Mouse (Mus musculus) spleen, postnatal 36 days (tissue): Measurements from ENCODE around the gene Sppl2b.
A peak's percentile ranks its signal among the peaks of the same experiment; 100 is the strongest.

Source experiments
- DNase-seq, 2 experiments: peaks; one replicate each; pipeline ENCODE4 v3.0.0; 2022; ENCODE audit warnings: low spot score in 2 of 2, mixed read lengths in 1 of 2

Sppl2b gene

DNA sequence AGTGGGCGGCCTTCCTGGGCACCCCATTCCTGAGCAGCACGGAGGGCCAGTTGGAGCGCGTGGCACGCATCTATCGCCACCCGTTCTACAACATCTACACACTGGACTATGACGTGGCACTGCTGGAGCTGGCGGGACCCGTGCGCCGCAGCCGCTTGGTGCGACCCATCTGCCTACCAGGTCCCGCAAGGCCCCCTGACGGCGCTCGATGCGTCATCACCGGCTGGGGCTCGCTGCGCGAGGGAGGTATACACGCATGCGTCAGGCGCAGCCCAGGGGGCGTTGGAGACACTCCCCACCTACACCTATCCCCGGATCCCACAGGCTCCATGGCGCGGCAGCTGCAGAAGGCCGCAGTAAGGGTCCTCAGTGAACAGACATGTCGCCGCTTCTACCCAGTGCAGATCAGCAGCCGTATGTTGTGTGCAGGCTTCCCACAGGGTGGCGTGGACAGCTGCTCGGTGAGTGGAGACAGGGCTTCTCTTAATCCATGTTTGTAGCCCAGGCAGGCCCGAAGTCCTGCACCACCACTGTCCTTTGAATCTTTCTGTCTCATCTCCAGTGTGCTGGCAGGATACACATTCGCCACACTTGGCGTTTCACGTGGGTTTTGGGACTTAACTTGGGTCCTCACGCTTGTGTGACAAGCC is 42.9 kb downstream of the Sppl2b start:
- DNase-seq = no peak

DNA sequence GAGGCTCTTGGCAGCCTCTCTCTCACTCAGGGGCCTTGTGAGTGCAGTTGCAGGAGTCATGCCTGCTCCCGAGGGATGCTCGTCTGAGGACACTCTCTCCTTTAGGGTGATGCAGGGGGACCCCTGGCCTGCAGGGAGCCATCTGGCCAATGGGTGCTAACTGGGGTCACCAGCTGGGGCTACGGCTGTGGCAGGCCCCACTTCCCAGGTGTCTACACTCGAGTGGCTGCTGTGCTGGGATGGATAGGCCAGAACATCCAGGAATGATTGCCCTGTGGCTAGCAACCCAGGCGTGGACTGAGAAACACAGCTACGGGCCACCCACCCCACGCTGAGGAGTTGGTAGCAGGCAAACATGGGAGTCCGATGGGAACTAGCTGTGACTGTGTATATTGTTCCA is 44.0 kb downstream of the Sppl2b start:
- no peak for DNase-seq

DNA sequence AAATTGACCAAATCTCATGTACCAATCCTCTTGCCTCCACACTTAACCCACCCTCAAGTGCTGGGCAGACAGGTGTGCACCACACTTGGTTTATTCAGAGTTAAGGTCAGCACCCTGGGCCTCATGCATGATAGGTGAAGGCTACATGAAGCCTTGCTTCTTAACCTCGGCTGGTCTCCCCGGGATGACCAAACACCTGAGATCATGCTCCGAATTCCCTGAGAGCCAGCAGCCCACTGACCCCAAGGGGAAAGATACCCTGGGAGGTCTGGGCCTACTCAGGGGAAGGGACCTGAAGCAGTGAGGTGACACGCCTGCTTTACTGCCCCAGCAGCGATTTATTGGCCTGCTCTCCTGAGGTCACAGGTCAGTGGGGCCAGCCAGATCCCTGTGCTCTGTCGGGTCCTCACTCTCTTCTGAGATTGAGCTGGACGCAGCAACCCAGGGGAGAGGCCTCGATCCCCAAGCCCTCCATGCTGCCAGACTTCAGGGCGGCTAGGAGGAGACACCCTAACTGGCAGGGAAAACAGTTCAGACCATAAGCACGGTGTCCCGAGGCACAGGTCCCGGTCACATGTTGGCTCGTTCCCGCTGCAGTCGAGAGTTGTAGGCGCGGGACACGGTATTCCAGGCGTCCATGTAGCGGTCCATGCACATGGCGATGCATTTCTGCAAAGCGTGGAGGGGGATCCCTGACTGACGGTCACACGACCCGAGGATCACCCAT is 44.7 kb downstream of the Sppl2b start:
- DNase-seq = no peak

DNA sequence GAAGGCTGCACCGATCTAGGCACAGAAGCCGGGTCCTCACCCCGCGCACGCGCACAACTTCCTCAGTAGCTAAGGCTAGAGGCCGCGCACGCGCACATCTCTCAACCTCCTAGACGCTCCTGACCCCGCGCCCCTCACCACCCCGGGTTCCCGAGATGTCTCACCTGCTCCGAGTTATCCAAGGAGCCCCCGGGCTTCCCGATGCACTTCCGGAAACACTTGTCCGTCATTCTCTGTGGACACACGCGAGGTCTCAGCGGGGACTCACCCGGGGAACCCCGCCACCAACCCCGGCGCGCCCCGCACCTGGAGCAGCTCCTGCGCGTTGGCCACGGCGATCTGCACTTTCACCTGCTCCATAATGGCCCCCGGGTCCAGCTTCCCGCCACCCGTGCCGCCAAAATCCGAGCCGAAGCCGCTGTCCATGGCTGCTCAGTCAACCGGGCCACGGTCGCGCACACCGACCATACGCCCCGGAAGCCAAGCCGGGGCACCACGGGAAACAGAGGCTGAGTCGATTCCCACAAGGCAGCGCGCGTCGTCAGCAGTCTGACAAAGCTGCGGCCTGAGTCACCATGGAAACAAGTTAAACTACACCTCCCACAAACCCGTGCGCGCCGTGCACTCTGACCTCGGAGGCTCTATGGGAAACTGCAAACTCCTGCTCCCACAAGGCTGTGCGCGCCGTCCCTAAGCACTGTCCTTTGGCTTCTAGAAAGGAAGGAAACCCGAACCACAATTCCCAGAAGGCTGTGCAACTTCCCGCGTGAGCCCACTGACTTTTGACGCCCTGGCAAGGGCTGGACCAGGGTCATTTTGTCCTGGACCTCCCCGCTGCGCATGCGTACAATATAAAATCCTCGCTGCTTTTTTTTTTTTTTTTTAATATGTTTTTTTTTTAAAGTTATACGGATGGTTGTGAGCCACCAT is 45.5 kb downstream of the Sppl2b start, which contains the start of gene Timm13:
TSS of gene Timm13 (minus strand) at position 652 of the 930 bp plus-strand sequence.
- peak; percentile 99 for DNase-seq

DNA sequence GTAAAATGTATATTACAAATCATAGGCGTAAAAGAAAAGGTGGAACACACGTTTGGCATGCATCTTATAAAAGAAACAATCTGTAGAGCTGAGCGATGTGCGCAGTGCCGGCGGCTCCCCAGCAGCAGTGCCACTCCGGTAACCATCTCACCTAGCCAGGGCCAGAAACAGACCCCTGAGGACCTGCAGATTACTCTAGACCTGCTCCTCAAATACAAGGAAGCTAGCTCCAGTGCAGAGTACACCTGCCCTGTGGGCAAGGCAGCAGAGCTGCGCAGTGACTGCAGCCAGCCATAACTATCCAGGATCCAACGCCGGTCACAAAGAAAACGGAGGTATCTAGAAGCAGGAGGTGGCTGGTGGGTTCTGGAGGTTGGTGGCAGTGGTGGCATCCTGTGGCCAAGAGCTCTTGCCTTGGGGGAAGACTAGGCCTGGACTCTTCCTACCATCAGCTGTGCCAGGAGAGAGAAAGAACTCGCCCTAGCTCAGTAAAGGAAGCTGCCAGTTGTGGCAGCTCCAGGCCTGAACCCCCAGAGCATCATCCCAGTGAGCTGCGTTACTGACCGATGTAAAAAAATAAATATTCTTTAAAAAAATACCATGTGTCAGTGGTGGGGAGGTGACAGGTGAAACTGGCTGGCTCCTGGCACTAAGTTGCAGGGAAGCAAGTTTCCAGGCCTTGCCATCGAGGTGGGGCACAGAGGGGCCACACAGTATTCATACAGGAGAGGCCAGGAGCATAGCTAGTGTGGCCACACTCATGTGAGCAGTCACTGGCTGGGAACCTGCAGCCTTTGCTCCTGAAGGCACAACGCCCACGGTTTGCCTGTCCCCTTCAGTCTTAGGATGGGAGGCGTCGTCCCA is 46.6 kb downstream of the Sppl2b start:
- no peak for DNase-seq

DNA sequence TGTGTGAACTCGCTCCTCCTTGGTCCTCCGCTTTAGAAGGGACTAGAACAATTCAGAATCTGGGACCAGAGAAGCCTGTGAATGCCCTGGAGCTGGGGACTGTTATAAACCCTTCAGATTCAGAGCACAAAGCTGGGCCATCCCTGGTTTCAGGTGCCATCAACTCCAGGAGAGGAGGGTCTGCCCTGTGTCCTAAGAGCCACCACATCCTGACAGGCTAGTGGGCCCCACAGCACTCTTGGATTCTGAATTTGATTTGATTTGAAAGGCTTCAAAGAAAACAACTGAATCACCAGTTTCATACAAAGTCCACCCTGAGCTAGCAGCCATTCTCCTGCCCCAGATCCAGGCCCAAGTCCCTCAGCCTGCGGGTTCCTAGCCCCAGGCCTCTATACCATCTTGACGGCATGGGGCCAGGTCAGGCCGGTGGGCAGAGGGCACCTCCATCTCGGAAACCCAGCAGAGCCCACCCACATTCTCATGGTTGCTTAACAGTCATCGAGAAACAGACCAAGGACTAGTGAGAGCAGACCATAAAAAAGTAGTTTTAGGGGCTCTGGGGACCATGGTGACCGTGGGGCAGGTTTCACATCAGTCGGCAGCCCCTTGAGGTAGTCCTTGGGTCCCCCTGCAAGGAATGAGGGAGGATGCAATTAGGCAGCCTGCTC is 47.3 kb downstream of the Sppl2b start:
- DNase-seq = no peak

DNA sequence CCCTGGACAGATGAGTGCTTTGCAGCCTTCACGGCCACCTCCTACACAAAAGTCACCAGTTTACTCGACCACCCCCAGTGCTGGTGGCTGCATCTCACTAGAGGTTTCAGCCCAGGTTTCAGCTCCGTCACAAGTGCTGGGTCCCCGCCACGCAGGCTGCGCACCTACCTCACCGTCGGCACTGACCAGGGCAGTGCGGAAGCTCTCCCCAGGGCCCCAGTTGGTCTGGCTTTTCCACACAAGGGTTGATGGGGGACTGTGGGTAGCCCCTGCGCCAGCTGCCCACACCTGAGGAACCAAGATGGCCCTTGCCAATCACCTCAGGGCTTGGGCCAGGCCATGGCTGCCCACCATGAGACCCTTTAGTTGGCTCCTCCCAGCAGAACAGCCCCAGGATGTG is 48.2 kb downstream of the Sppl2b start:
- no peak for DNase-seq

DNA sequence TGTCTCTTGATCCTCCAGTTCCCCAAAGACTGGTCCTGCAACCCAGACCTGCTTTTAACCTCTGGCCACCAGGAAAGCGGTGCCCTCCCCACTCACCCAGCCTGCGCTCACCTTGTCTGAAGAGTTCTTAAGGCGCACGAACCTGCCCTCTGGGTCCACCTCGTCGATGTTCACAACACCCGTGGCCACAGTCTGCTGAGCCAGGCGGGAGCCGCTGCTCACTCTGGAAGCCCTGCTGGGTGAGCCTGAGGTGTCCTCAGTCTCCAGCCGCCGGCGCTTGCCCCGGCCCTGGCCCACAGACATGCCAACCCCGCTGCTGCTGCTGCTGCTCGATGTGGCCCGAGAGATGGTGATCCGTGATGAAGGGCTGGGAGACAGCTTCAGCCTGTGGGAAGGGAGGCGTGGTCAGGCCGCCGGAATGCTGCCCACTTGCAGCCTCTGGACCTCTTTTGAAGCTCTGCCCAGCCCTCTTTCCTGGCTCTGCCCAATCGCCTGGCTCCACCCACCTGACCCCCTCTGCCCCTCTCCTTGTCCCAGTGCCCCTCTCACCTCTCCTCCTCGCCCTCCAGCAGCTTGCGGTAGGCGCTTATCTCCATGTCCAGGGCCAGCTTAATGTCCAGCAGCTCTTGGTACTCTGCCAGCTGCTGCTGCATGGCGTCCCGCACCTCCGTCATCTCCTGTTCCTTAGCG is 49.1 kb downstream of the Sppl2b start:
- DNase-seq = no peak

DNA sequence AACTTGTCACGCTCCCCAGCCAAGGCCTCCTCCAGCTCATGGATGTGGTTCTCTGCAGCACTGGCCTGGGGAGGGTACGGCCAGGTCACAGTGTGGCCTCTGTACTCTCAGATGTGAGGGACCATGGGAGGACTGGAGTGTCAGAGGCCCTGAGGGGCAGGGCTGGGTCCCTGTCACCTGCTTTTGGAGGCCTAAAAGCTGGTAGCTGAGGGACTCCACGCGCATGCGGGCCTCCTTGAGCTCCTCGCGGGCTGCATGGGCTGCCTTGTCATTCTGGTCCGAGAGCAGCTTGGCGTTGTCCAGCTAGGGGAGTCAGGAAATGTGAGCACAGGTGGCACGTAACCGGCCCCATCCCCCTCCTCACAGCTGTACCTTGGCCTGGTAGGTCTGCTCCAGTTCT is 49.6 kb downstream of the Sppl2b start:
- no peak for DNase-seq

DNA sequence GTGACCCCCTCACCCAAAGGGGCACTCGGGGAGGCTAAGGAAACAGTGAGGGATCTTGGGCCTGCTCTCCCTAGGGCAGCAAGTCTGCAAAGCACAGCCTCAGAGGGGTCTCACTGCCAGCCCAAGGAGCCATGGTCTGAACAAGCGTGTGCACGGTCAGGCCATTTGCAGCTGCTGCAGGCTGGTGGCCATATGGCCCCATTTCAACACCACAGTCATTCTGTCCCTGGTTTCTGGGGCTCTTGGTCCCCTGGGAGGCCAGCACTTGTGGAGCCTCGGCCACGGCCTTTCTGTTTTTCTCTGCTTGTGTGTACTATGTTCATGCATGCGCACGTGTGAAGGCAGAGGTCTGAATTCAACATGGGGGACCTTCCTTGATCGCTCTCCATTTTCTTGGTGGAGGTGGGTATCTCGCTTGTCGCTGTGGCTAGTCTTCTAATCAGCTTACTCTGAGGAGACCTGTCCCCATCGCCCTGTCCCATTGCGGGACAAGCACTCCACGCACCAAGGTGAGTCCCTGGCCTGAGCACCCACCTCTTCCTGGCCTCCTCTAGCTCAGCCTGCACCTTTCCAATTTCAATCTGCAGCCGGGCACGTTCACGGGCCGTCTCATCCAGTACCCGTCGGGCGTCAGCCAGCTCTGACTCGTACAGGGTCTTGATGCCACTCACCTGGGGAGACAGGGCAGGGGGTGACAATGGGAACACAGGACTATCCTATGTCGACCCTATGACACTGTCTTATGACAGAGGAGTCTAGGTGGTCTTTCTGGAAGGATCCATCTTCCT is 54.5 kb downstream of the Sppl2b start:
- DNase-seq = no peak

DNA sequence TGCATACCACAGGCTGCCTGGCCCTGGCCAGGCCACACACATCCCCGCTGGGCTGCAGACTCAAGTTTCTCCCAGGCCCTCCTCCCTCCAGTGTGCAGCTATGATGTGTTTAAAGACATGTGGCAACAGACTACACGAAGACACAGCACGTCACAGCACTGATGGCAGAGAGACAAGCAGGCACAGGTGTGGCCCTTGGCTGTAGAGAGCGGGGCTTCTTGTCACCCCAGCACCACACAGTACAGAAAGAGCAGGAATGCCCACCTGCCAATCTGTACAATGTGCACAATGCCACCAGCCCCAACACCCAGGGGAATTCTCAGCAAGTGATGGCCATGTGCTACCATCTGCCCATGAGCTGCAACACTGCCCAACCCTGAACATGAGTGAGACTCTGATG is 56.3 kb downstream of the Sppl2b start:
- DNase-seq = no peak

DNA sequence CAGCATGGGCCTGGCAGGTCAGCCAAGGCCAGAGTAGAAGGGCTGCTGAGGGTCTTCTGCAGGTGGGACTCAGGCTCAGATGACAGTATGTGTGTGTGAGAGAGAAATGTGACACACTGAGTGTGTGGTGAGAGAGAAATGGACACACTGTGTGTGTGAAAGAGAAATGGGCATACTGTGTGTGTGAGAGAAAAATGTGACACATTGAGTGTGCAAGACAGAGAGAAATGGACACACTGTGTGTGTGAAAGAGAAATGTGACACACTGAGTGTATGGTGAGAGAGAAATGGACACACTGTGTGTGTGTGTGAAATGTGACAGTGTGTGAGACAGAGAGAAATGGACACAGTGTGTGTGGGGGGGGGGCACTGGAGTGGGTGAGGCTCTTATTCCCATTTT is 56.8 kb downstream of the Sppl2b start:
- no peak for DNase-seq

DNA sequence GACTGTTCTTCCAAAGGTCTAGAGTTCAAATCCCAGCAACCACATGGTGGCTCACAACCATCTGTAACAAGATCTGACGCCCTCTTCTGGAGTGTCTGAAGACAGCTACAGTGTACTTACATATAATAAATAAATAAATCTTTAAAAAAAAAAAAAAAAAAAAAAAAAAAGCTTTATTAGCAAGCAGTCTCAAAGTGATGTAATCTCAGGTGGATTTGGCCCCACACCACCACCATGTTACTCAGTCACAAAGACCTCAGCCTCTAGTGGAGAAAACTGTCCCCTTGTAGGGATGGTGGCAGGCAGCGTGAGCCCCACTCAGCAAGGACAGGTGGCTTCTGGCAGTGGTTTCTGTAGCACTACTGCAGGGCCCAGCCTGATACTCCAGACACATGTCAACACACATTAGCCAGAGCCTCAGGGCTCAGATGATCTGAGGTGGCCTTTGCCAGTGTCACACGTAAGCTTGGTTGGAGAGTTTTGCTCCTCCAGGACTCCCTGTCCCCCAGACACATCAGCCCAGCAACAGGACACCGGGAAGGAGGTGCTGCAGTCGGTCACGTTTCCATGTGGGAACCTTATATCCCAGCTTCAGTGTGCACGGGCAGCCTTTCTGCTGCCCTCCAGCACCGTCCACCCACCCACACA is 58.4 kb downstream of the Sppl2b start:
- DNase-seq = no peak

DNA sequence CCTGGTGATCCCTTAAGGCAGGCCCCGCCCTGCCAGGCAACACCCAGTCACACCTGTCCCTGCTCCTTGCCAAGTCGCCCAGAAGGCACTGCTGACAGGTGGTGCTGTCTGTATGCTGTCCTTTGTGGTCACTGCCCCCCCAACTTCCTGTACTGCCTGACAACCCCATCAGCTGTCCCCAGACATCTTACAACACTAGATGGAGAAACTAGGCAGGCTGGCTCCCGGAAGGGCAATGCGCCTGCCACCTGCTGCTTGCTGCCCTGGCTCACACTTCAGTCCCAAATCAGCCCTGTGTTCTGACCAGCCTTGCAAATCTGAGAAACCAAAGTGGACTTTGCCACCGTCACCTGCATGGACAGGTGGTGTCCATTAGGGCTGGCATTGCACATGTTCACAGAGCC is 59.2 kb downstream of the Sppl2b start:
- no peak for DNase-seq

DNA sequence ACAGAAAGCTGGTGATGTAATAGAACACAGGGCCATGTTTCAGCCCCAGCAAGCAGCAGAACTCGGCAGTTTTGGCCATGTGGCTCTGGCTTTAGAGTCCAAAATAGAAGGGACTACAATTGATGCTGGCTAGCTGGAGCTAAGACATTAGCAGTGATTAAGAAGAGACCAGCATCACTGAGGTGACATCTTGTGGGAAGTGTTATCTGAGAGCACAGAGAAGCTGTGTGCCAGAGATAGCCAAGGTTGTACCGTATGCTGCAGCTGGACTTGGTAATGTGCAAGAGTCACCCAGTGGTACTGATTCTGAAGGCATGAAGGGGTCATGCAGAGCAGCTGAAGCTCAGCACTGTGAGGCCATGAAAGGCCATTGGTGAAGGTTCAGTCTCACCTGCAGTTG is 60.2 kb downstream of the Sppl2b start:
- DNase-seq = no peak

DNA sequence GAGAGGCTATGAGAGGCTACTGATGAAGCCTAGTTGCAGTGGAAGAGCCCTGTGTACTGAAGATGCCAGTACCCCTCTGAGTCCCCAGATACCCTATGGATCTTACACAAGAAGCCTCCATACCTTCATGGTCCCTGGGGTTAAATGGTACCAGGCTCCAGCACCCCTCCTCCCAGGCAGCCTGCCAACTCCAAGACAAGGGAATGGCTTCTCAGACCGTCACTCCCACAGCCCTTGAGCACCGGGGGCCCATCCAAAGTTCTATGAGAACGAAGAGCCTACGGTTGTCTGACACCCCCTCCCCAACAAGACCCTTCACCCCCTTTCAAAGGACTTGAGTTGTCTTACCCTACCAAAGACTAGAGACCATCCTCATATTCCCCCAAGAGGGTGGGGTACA is 60.7 kb downstream of the Sppl2b start:
- no peak for DNase-seq

DNA sequence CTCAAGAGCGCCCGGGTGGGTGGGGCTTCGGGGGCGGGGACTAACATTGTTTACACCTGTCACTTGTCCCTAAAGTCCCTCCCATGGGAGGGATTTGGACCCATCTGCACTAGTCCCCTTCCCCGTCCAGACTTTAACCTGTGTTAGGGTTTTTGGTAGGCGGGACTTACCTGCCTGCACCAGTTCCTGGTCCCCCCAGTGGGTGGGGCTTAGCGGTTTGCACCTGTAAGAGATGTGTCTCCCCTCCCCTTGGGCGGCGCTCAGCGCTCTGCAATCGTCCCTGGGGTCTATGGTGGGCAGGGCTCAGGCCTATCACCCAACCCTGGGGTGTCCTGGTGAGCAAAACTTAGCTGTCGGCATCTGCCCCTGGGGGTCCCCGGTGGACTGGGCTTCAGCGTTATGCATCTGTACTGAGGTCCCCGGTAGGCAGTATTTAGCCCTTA is 62.3 kb downstream of the Sppl2b start:
- DNase-seq = peak in 1 of 2 experiments; percentile 40

DNA sequence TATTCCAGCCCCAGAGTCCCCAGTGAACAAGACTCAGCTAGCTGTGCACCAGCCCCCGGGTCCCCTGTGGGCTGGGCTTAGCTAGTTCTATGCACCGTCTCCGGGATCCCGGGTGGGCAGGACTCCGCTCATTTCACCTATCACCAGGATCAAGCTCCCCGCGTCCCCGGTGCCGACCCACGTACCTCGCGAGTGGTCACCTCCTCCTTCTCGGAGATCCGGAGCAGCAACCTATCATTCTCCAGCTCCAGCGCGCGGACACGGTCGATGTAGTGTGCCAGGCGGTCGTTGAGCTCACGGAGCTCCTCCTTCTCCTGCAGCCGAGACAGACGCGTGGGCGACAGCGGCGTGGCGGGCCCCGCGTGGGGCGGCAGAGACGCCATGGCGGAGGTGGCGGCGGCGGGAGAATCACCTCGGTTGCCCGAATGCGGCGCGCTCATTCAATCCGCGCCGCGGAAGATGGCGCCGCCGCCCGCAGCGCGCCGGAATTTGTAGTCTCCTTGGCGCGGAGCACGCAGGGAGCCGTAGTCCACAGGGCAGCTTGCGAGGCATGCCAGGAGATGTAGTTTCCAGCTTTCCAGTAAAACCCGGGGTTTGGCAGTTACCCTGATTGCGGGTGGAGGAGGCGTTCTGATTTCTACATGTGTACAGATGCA is 62.8 kb downstream of the Sppl2b start, which contains the start of gene Lmnb2:
TSS of gene Lmnb2 (minus strand) at position 467 of the 656 bp plus-strand sequence.
- DNase-seq = peak; percentile 53 to 62
